Mouse (Mus musculus) R1 (cell line): ENCODE measurements at regions not wholly inside any gene's neighbourhood (a gene's known extent, or its start where the extent isn't known, plus 50 kb on each side); places are given as distances from the start of the nearest gene placed in this dataset.

Experiments used
- DNase-seq: peaks from one replicate; pipeline ENCODE4 v3.0.0-alpha.2; 2018; ENCODE audit warnings: low read depth, low spot score

GRCm38 (mm10) chr16:21274012-21274528, 69.5 kb downstream of the Ephb3 start:
- DNase-seq = no peak

GRCm38 (mm10) chr16:21277789-21278342, 73.3 kb downstream of the Ephb3 start:
- no peak for DNase-seq

- peak; percentile 55 for DNase-seq
Observed at GRCm38 (mm10) chr16:21278387-21278786, 73.8 kb downstream of the Ephb3 start.

GRCm38 (mm10) chr16:21280200-21280627, 75.7 kb downstream of the Ephb3 start:
- no peak for DNase-seq

- no peak for DNase-seq
Observed at GRCm38 (mm10) chr16:21281958-21282730, 77.6 kb downstream of the Ephb3 start.

- DNase-seq = no peak
Observed at GRCm38 (mm10) chr16:21286099-21286498, 81.5 kb downstream of the Ephb3 start.

- DNase-seq = no peak
Observed at GRCm38 (mm10) chr16:21289528-21289927, 85.0 kb downstream of the Ephb3 start.

- DNase-seq = no peak
Observed at GRCm38 (mm10) chr16:21293010-21293409, 88.5 kb downstream of the Ephb3 start.

- no peak for DNase-seq
Observed at GRCm38 (mm10) chr16:21293569-21293968, 89.0 kb downstream of the Ephb3 start.

GRCm38 (mm10) chr16:21294677-21295411, 90.3 kb downstream of the Ephb3 start:
- DNase-seq = peak; percentile 44

- DNase-seq = no peak
Observed at GRCm38 (mm10) chr16:21295956-21296733, 91.6 kb downstream of the Ephb3 start.

GRCm38 (mm10) chr16:21296786-21297185, 92.2 kb downstream of the Ephb3 start:
- no peak for DNase-seq

GRCm38 (mm10) chr16:21298866-21299265, 94.3 kb downstream of the Ephb3 start:
- no peak for DNase-seq

- DNase-seq = no peak
Observed at GRCm38 (mm10) chr16:21305859-21306258, 101.3 kb downstream of the Ephb3 start.

GRCm38 (mm10) chr16:21308513-21308912, 104.0 kb downstream of the Ephb3 start:
- DNase-seq = no peak

- peak; percentile 53 for DNase-seq
Observed at GRCm38 (mm10) chr16:21310636-21311615, 106.4 kb downstream of the Ephb3 start.

- DNase-seq = no peak
Observed at GRCm38 (mm10) chr16:21311781-21312180, 107.2 kb downstream of the Ephb3 start.

GRCm38 (mm10) chr16:21315751-21316151, 107.2 kb upstream of the Vps8 start:
- no peak for DNase-seq

- no peak for DNase-seq
Observed at GRCm38 (mm10) chr16:21318009-21318639, 104.8 kb upstream of the Vps8 start.
